In genomic region chr6:18764536-18764935, GRCm38 (mm10) we compare ENCODE assay signal across 12 mouse cellular contexts.
"Had no signal": no experiment of that assay in that cellular context is flagged by ENCODE, and none has a peak within 500 bp of the region (broad histone marks: within the 10 kb centered on the region; RNA-seq: fewer than 3 reads in every experiment).

No protein-coding gene starts in this region.

- DNase-seq: kidney, adult 9 months; kidney, postnatal 10 days; kidney, postnatal 36 days; left cerebral cortex, postnatal 4 days; lung, adult 18-20 months; lung, postnatal 10 days; lung, postnatal 36 days; right cerebral cortex, postnatal 14 days; right cerebral cortex, postnatal 4 days; thymus, adult 2 months; thymus, postnatal 14 days; thymus, postnatal 4 days had no signal
